Mouse (Mus musculus) olfactory bulb, adult 2 months (tissue): ENCODE measurements around the gene Exoc6. TPM values are rescaled to one million over a fixed set of nuclear protein-coding genes. Genes with fewer than 3 reads are reported as not detected.

ENCODE experiments used
- H3K27ac ChIP-seq: fragments of 200-500 bp; 2 replicates; pipeline ENCODE4 v1.5.1; 2012; ENCODE audit warnings: low read depth, low read length; ENCODE audit not compliant: insufficient read depth
- H3K4me1 ChIP-seq: fragments of 200-500 bp; 2 replicates; pipeline ENCODE4 v1.6.1; 2012; ENCODE audit warnings: low read length; ENCODE audit not compliant: control insufficient read depth, insufficient read depth
- H3K4me3 ChIP-seq: fragments of 200-500 bp; 2 replicates; pipeline ENCODE4 v1.5.1; 2012; ENCODE audit warnings: mild to moderate bottlenecking, low read depth, low read length, moderate library complexity; ENCODE audit not compliant: insufficient read depth
- CTCF ChIP-seq: fragments of 200-500 bp; IDR thresholded peaks from 2 replicates; pipeline ENCODE4 v1.5.1; 2012; ENCODE audit warnings: low read depth, mild to moderate bottlenecking, low read length, moderate library complexity; ENCODE audit not compliant: insufficient read depth
- POLR2A ChIP-seq: fragments of 200-500 bp; IDR thresholded peaks from 2 replicates; pipeline ENCODE4 v1.6.1; 2012; ENCODE audit warnings: mild to moderate bottlenecking, low read depth, low read length, moderate library complexity; ENCODE audit not compliant: insufficient read depth
- WGBS: fragments of 180-500 bp; shearing (Covaris S2); methylation state at CpG from one replicate; pipeline ENCODE4 v1.1.7; 2018; 5-methylcytosine and 5-hydroxymethylcytosine counted together
- polyA plus RNA-seq: library from polyadenylated mRNA; stranded (reverse); fragments of >200 nt; gene quantifications from 2 replicates; pipeline ENCODE4 v1.2.4, GENCODE M21; 2012; ENCODE audit warnings: low replicate concordance; ENCODE audit not compliant: missing spikeins, insufficient read depth, insufficient read length

Gene Exoc6
- polyA plus RNA-seq = not detected in 2 replicates

- Histone ChIP-seq H3K4me3 (peak within 1 kb of the TSS; percentile 97), H3K4me1 (peaks cover 3% of the 10 kb centered on the region), H3K27ac (peak within 1 kb of the TSS; percentile 87)
- no peak for TF ChIP-seq CTCF
- peak; percentile 92 for TF ChIP-seq POLR2A
- under 1% methylated on average over 81 of the region's 89 CpGs for WGBS
Measured at GRCm38 (mm10) chr19:37550101-37551039, at the start of gene Exoc6. Exoc6 (plus strand) TSS chr19:37550418.

DNA sequence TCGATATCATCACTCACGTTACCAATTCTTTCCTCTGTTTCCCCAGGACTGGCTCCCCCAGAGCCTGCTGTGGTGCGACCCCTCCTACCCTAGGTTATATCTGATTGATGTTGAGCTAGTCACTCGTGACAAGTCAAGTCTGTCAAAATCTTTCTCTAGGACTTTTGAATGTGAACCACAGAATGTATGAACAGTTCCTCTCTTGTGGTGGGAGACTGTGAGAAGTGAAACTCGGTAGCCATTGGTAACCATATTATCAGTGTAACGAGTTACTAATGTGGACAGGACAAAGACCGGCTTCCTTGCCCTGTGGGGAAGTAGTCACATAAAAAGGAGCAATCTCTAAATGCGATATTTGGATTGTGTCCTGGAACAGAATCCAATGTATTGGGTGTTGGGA, 47.2 kb upstream of the Exoc6 start:
- H3K4me1 ChIP-seq = no peaks in the 10 kb centered on the region
- TF ChIP-seq CTCF (no peak), POLR2A (no peak)
- H3K27ac ChIP-seq = no peak overlapping the region
- H3K4me3 ChIP-seq = no peak overlapping the region
- 78% methylated on average over 8 of the region's 8 CpGs for WGBS

GRCm38 (mm10) chr19:37506066-37506465, 44.2 kb upstream of the Exoc6 start:
- no peak overlapping the region for H3K27ac ChIP-seq

DNA sequence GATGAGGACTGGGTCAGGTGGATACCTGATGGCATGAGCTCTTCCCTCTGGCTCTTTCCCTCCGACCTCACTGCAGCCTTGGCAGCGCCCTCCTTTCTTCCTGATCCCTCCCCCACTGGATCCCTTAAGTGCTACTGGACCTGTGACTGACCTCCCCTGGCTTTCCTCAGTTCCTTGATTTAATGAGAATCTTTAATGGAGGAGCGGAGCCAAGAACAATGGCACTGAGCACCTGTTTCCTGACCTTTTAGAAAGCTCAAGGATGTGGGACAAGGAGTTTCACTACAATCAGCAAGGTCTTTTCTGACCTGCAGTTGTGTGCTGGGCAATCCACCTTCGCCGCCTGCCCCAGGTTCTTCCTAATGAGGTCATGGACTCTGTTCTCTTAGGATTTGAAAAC, 43.6 kb upstream of the Exoc6 start:
- WGBS = 74% methylated on average over 5 of the region's 5 CpGs
- H3K4me3 ChIP-seq = no peak overlapping the region
- H3K4me1 ChIP-seq = no peaks in the 10 kb centered on the region
- TF ChIP-seq POLR2A (no peak), CTCF (no peak)
- no peak overlapping the region for H3K27ac ChIP-seq

More at GRCm38 (mm10) chr19:37506066-37506465, 44.2 kb upstream of the Exoc6 start:
- WGBS = 68% methylated on average over 7 of the region's 7 CpGs
- Histone ChIP-seq H3K4me1 (no peaks in the 10 kb centered on the region), H3K4me3 (no peak overlapping the region)
- no peak for TF ChIP-seq CTCF
- no peak for TF ChIP-seq POLR2A

- Histone ChIP-seq H3K4me1 (0 out of 2 replicates have a peak, but pooled peaks cover 1% of the 10 kb centered on the region), H3K27ac (no peak overlapping the region), H3K4me3 (no peak overlapping the region)
- no peak for TF ChIP-seq POLR2A
- TF ChIP-seq CTCF = no peak
- WGBS = 20% methylated on average over 11 of the region's 11 CpGs
Measured at GRCm38 (mm10) chr19:37509725-37510124, 40.5 kb upstream of the Exoc6 start.

GRCm38 (mm10) chr19:37514811-37515292, 35.4 kb upstream of the Exoc6 start:
- WGBS = 28% methylated on average over 7 of the region's 7 CpGs
- Histone ChIP-seq H3K4me3 (no peak overlapping the region), H3K4me1 (0 out of 2 replicates have a peak, but pooled peaks cover 2% of the 10 kb centered on the region), H3K27ac (no peak overlapping the region)
- TF ChIP-seq CTCF (no peak), POLR2A (no peak)

GRCm38 (mm10) chr19:37517419-37517818, 32.8 kb upstream of the Exoc6 start:
- no peak for TF ChIP-seq POLR2A
- no peak for TF ChIP-seq CTCF
- Histone ChIP-seq H3K4me1 (0 out of 2 replicates have a peak, but pooled peaks cover 2% of the 10 kb centered on the region), H3K27ac (no peak overlapping the region), H3K4me3 (no peak overlapping the region)
- 87% methylated on average over 7 of the region's 7 CpGs for WGBS

- Histone ChIP-seq H3K27ac (no peak overlapping the region), H3K4me3 (no peak overlapping the region), H3K4me1 (no peaks in the 10 kb centered on the region)
- WGBS = 66% methylated on average over 18 of the region's 18 CpGs
- TF ChIP-seq CTCF (no peak), POLR2A (no peak)
Measured at GRCm38 (mm10) chr19:37520740-37521433, 29.3 kb upstream of the Exoc6 start.
